Mouse (Mus musculus) spleen, adult 2 months (tissue): Measurements from ENCODE around the gene Rmi2.

Source experiments
- CTCF ChIP-seq: fragments of 200-500 bp; IDR thresholded peaks from 2 replicates; pipeline ENCODE4 v1.5.1; 2011; ENCODE audit warnings: mild to moderate bottlenecking, inconsistent platforms; ENCODE audit not compliant: insufficient read depth, insufficient read length, insufficient replicate concordance; ENCODE audit errors: extremely low read depth
- POLR2A ChIP-seq: fragments of 200-500 bp; IDR thresholded peaks from 2 replicates; pipeline ENCODE4 v1.6.1; 2011; ENCODE audit warnings: low read depth, low read length, inconsistent platforms

- TF ChIP-seq CTCF (no peak), POLR2A (no peak)
Measured at GRCm38 (mm10) chr16:10821387-10821786, 13.5 kb upstream of the Rmi2 start.
